Mouse (Mus musculus): Measurements from ENCODE around the gene Nptxr. TPM values are rescaled to one million over a fixed set of nuclear protein-coding genes. Genes with fewer than 3 reads are reported as not detected.

Nptxr gene
- polyA plus RNA-seq (2014; fragmentation: Nextera tagmentation; extraction: Ambion mirVana) = 0.50 and 1.8 TPM in 2 replicates

DNA sequence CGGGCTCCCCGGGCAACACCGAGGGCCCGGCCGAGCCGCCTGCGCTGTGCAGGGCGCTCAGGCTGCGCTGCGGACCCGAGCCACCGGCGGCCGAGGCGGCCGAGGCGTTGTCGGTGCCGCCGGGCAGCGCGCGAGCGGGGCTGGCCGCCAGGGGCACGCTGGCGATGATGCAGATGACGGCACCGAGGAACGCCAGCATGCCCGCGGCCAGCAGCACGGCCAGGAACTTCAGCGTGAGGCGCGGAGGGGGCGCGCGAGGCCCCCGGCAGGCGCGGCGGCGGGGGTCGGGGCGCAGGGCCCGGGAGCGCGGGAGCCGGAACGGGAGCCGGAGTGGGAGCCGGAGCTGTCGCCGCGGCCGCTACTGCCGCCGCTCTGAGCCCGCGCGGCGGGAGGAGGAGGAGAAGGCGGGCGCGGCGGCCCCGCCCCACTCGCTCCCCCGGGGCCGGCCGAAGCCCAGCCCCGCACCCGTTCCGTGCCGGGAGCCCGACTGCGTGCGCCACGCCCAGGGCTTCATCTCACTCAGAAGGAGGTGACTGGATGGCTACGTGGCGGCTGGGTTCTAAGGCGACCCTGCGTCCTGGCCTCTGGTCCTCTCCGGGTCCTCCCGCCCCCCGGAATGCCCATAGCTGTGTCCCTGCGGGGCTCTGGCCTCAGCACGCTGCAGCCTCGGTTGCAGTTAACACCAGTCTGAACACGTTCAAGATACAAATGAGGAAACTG is at the start of gene Nptxr:
Nptxr (minus strand) TSS at position 415 of the 720 bp plus-strand sequence.
- peak within 1 kb of the TSS; percentile 93 for H3K4me2 ChIP-seq (replicated peaks; ENCODE audit: low read depth, low read length)
- H3K27ac ChIP-seq (ENCODE audit: low read depth, low read length) = no peak within 1 kb of the TSS
- H3K4me3 ChIP-seq (ENCODE audit: low read length) = peak within 1 kb of the TSS; percentile 57
- peaks cover 69% of the 10 kb centered on the region for H3K27me3 ChIP-seq (ENCODE audit: control insufficient read depth, insufficient read depth, low read length)
- under 1% methylated on average over 68 of the region's 91 CpGs for WGBS
- ATAC-seq (ENCODE audit: low FRiP score, low TSS enrichment) = peak; percentile 75
- no peaks in the 10 kb centered on the region for H3K4me1 ChIP-seq (ENCODE audit: control insufficient read depth, insufficient read depth, low read length)
- H3K9ac ChIP-seq (ENCODE audit: low read depth, low read length) = peak within 1 kb of the TSS; percentile 61
- H3K36me3 ChIP-seq (ENCODE audit: control insufficient read depth, insufficient read depth, low read length) = no peaks in the 10 kb centered on the region
- no peaks in the 10 kb centered on the region for H3K9me3 ChIP-seq (ENCODE audit: control insufficient read depth, low read length)

DNA sequence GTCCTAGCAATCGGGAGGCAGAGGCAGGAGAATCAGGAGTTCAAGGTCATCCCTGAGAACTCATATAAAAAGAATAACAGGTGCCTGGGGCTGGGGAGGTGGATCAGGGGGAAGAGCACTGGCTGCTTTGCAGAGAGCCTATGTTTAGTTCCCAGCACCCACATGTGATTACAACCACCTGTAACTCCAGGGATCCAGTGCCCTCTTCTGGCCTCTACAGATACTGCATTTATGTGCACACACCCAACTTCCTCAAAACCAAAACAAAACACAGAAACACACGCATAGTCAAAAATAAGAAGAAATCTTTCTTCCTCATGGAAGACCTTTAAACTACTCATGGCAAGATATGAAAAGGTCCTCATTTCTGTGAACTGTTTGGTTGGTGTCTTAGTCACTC is 45.6 kb upstream of the Nptxr start:
- Histone ChIP-seq H3K4me2 (replicated peaks; ENCODE audit: low read depth, low read length) (no peak overlapping the region), H3K4me1 (ENCODE audit: control insufficient read depth, insufficient read depth, low read length) (peaks cover 9% of the 10 kb centered on the region), H3K36me3 (ENCODE audit: control insufficient read depth, insufficient read depth, low read length) (no peaks in the 10 kb centered on the region), H3K4me3 (ENCODE audit: low read length) (no peak overlapping the region), H3K27me3 (ENCODE audit: control insufficient read depth, insufficient read depth, low read length) (no peaks in the 10 kb centered on the region), H3K9me3 (ENCODE audit: control insufficient read depth, low read length) (no peaks in the 10 kb centered on the region), H3K27ac (ENCODE audit: low read depth, low read length) (no peak overlapping the region), H3K9ac (ENCODE audit: low read depth, low read length) (no peak overlapping the region)
- ATAC-seq (ENCODE audit: low FRiP score, low TSS enrichment) = no peak
- WGBS = 95% methylated on average over 2 of the region's 2 CpGs

DNA sequence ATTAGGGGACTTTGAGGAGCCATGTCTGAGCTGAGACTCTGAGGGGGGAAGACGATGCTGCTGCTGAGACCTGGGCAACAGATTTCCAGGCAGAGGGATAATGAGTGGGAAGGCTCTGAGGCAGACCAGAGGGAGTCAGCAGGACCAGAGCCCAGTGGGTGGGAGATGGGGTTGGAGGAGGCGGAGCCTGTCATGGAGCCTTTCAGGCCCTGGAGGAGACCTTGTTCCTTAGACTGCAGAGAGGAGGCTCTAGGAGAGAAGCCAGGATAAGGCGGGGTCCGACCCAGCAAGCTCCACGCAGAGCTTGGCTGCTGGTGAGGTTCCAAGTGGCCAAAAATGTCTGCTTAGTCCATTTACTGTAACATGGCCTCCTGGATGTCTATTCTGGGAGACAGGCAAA is 42.5 kb upstream of the Nptxr start:
- no peak for ATAC-seq (ENCODE audit: low FRiP score, low TSS enrichment)
- H3K36me3 ChIP-seq (ENCODE audit: control insufficient read depth, insufficient read depth, low read length) = no peaks in the 10 kb centered on the region
- H3K9ac ChIP-seq (ENCODE audit: low read depth, low read length) = no peak overlapping the region
- WGBS = 32% methylated on average over 5 of the region's 5 CpGs
- H3K4me1 ChIP-seq (ENCODE audit: control insufficient read depth, insufficient read depth, low read length) = peaks cover 9% of the 10 kb centered on the region
- H3K27ac ChIP-seq (ENCODE audit: low read depth, low read length) = no peak overlapping the region
- H3K27me3 ChIP-seq (ENCODE audit: control insufficient read depth, insufficient read depth, low read length) = no peaks in the 10 kb centered on the region
- no peaks in the 10 kb centered on the region for H3K9me3 ChIP-seq (ENCODE audit: control insufficient read depth, low read length)
- H3K4me2 ChIP-seq (replicated peaks; ENCODE audit: low read depth, low read length) = no peak overlapping the region; the same call in 1 of the 2 replicates
- H3K4me3 ChIP-seq (ENCODE audit: low read length) = no peak overlapping the region

DNA sequence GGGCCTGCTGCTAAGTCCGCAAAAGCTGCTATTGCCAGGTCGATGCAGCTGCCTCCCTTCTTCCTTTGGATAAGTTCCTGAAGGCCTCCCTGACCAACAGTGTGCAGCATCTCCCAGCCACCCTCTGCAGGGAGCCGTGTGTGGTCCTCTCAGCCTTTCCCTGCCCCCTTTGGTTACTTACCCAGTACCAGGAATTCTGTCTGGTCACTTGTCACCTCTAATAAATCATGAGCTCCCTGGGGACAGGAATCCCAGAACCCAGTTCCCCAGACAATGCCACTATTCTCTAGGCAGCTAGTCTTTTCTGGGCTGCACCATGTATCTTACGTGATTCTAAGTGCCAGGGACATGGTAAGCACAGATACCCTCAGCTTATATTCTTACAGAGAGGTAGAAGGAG is 41.4 kb upstream of the Nptxr start:
- H3K9me3 ChIP-seq (ENCODE audit: control insufficient read depth, low read length) = no peaks in the 10 kb centered on the region

DNA sequence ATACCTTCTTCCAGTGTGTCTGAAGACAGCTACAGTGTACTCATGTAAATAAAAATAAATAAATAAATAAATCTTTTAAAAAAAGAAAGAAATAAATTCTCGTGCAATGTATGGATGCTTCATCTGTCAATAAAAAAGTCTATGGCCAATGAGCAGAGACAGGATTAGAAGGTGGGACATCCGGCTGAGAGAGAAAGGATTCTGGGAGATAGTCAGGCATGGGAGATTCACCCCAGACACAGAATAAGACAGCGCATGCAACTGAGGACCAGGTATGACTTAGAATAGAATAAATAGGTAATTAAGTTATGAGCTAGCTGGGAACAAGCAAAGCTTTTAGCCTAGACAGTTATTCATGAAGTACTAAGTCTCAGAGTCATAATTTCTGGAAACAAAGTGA is 38.4 kb upstream of the Nptxr start:
- Histone ChIP-seq H3K4me1 (ENCODE audit: control insufficient read depth, insufficient read depth, low read length) (peaks cover 9% of the 10 kb centered on the region), H3K9ac (ENCODE audit: low read depth, low read length) (no peak overlapping the region), H3K36me3 (ENCODE audit: control insufficient read depth, insufficient read depth, low read length) (no peaks in the 10 kb centered on the region), H3K27ac (ENCODE audit: low read depth, low read length) (no peak overlapping the region), H3K9me3 (ENCODE audit: control insufficient read depth, low read length) (no peaks in the 10 kb centered on the region), H3K4me3 (ENCODE audit: low read length) (no peak overlapping the region), H3K27me3 (ENCODE audit: control insufficient read depth, insufficient read depth, low read length) (no peaks in the 10 kb centered on the region), H3K4me2 (replicated peaks; ENCODE audit: low read depth, low read length) (no peak overlapping the region)
- no peak for ATAC-seq (ENCODE audit: low FRiP score, low TSS enrichment)
- 94% methylated on average over 3 of the region's 3 CpGs for WGBS

More for the DNA sequence above, 41.4 kb upstream of the Nptxr start:
- ATAC-seq (ENCODE audit: low FRiP score, low TSS enrichment) = no peak
- Histone ChIP-seq H3K27me3 (ENCODE audit: control insufficient read depth, insufficient read depth, low read length) (no peaks in the 10 kb centered on the region), H3K4me2 (replicated peaks; ENCODE audit: low read depth, low read length) (no peak overlapping the region), H3K36me3 (ENCODE audit: control insufficient read depth, insufficient read depth, low read length) (no peaks in the 10 kb centered on the region), H3K27ac (ENCODE audit: low read depth, low read length) (no peak overlapping the region), H3K9ac (ENCODE audit: low read depth, low read length) (no peak overlapping the region), H3K4me1 (ENCODE audit: control insufficient read depth, insufficient read depth, low read length) (peaks cover 9% of the 10 kb centered on the region), H3K4me3 (ENCODE audit: low read length) (no peak overlapping the region)
- 53% methylated on average over 4 of the region's 4 CpGs for WGBS

DNA sequence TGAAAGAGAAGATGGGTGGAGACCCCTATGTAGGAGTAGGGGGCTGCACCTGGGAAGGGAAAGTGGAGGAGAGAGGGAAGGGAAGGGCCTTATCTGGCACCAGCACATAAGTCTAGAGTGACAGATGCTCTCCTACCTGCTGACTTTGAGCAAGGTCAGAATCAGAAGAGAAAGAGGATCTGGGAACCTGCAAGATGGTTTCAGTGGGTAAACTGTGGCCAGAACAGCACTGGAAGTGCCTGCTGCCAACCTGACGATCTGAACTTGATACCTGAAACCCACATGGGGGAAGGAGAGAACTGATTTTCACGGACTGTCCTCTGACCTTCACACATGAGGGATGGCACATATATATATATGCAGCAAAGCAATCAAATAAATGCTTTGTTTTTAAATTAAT is 35.7 kb upstream of the Nptxr start:
- no peaks in the 10 kb centered on the region for H3K9me3 ChIP-seq (ENCODE audit: control insufficient read depth, low read length)
- no peaks in the 10 kb centered on the region for H3K27me3 ChIP-seq (ENCODE audit: control insufficient read depth, insufficient read depth, low read length)
- H3K27ac ChIP-seq (ENCODE audit: low read depth, low read length) = no peak overlapping the region
- H3K4me3 ChIP-seq (ENCODE audit: low read length) = no peak overlapping the region
- H3K4me1 ChIP-seq (ENCODE audit: control insufficient read depth, insufficient read depth, low read length) = peaks cover 1% of the 10 kb centered on the region; the same call in 1 of the 2 replicates
- H3K36me3 ChIP-seq (ENCODE audit: control insufficient read depth, insufficient read depth, low read length) = no peaks in the 10 kb centered on the region
- H3K9ac ChIP-seq (ENCODE audit: low read depth, low read length) = no peak overlapping the region
- no peak overlapping the region for H3K4me2 ChIP-seq (replicated peaks; ENCODE audit: low read depth, low read length)
- no peak for ATAC-seq (ENCODE audit: low FRiP score, low TSS enrichment)
- whole genome bisulfite sequencing = 56% methylated on average over 2 of the region's 2 CpGs

DNA sequence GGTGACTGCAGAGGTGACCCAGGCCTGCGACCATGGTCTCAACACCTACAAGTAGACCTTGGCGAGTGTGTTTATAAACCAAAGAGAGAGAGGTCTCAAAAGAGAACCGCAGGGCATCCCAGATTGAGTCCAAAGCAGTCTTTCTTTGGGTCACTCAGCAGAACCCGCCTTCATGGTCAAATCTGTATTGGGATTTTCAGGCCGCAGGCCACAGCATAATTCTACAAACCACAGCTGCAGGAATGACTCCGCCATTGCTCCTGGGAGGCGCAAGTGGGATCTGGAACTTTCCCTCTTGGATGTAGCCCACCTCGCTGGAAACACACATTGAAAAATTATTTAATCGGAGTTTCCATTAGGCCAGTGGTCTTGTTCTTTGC is 30.3 kb upstream of the Nptxr start:
- peaks cover 27% of the 10 kb centered on the region for H3K4me1 ChIP-seq (ENCODE audit: control insufficient read depth, insufficient read depth, low read length)
- H3K9me3 ChIP-seq (ENCODE audit: control insufficient read depth, low read length) = no peaks in the 10 kb centered on the region
- ATAC-seq (ENCODE audit: low FRiP score, low TSS enrichment) = no peak
- peak overlapping the region; percentile 92 for H3K27ac ChIP-seq (ENCODE audit: low read depth, low read length)
- H3K36me3 ChIP-seq (ENCODE audit: control insufficient read depth, insufficient read depth, low read length) = peaks cover 11% of the 10 kb centered on the region
- peak overlapping the region; percentile 64 for H3K4me2 ChIP-seq (replicated peaks; ENCODE audit: low read depth, low read length)
- H3K4me3 ChIP-seq (ENCODE audit: low read length) = peak overlapping the region; percentile 86; the same call in 1 of the 2 replicates
- no peaks in the 10 kb centered on the region for H3K27me3 ChIP-seq (ENCODE audit: control insufficient read depth, insufficient read depth, low read length)
- peak overlapping the region; percentile 86; the same call in 1 of the 2 replicates for H3K9ac ChIP-seq (ENCODE audit: low read depth, low read length)
- 56% methylated on average over 9 of the region's 9 CpGs for WGBS

DNA sequence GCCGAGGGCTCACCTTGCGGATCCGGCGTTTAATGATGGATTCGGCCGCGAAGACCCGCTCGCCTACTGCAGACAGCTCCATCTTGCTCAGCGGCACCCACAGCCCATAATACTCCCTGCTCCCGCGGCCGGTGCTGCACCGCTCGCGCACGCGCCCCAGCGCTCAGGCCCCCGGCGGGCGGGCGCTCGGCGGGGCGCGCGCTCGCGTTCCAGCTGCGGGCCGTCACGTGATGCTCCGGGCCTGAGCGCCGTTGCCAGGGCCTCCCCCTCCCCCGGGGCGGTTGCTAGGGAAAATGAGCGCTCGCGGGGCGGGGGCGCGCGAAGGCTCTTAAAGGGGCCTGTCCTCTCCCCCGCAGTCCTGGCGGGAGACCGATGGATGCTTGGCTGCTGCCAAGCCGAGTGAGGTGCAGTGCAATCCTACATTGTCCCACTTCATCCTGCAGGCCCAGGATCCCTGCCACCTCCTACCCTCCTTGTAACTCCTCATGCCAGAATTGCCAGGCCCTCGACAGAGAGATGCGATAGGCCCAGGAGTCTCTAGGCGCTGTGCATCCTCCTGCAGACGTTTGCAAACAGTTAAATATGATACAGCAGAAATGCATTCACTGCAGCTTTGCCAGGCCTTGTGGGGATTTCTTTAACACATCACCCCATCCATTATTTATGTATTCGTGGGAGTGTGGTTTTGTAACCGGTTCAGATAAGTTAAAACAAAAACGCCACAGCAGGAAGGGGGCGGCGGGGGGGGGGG is 29.7 kb upstream of the Nptxr start, which contains the start of the genes Npcd and Cbx6:
Npcd (minus strand) TSS at position 108 of the 751 bp plus-strand sequence.
Cbx6 (minus strand) TSS at position 559 of the 751 bp plus-strand sequence.
- peaks cover 33% of the 10 kb centered on the region for H3K4me1 ChIP-seq (ENCODE audit: control insufficient read depth, insufficient read depth, low read length)
- ATAC-seq (ENCODE audit: low FRiP score, low TSS enrichment) = peak; percentile 91
- H3K27me3 ChIP-seq (ENCODE audit: control insufficient read depth, insufficient read depth, low read length) = no peaks in the 10 kb centered on the region
- under 1% methylated on average over 47 of the region's 58 CpGs for WGBS
- H3K36me3 ChIP-seq (ENCODE audit: control insufficient read depth, insufficient read depth, low read length) = peaks cover 13% of the 10 kb centered on the region
- peak within 1 kb of the TSS; percentile 92 for H3K27ac ChIP-seq (ENCODE audit: low read depth, low read length)
- peak within 1 kb of the TSS; percentile 82 for H3K4me2 ChIP-seq (replicated peaks; ENCODE audit: low read depth, low read length)
- peak within 1 kb of the TSS; percentile 86 for H3K4me3 ChIP-seq (ENCODE audit: low read length)
- H3K9ac ChIP-seq (ENCODE audit: low read depth, low read length) = peak within 1 kb of the TSS; percentile 86
- no peaks in the 10 kb centered on the region for H3K9me3 ChIP-seq (ENCODE audit: control insufficient read depth, low read length)
